Mouse (Mus musculus): ENCODE measurements around the gene 2810408A11Rik. TPM values are rescaled to one million over a fixed set of nuclear protein-coding genes. Genes with fewer than 3 reads are reported as not detected.

The 2810408A11Rik gene
- polyA plus RNA-seq, 1 experiment from 2014 or later = 14.7 TPM

GRCm38 (mm10) chr11:69922796-69923195 lies 22.0 kb upstream of the 2810408A11Rik start:
- H3K27ac ChIP-seq (ENCODE audit: low read depth, low read length) = no peak overlapping the region
- H3K4me1 ChIP-seq (replicated peaks; ENCODE audit: control insufficient read depth, insufficient read depth, low read length) = peaks cover 4% of the 10 kb centered on the region; the same call in 1 of the 2 replicates
- no peaks in the 10 kb centered on the region for H3K27me3 ChIP-seq (ENCODE audit: control insufficient read depth, insufficient read depth, low read length)
- H3K4me2 ChIP-seq (replicated peaks; ENCODE audit: low read depth, low read length) = no peak overlapping the region
- H3K9ac ChIP-seq (ENCODE audit: low read depth, low read length) = no peak overlapping the region
- no peak overlapping the region for H3K4me3 ChIP-seq (ENCODE audit: low read depth, low read length)
- H3K36me3 ChIP-seq (ENCODE audit: control insufficient read depth, insufficient read depth, low read length) = 0 out of 2 replicates have a peak, but pooled peaks cover 2% of the 10 kb centered on the region
- 73% methylated on average over 3 of the region's 3 CpGs for WGBS
- H3K9me3 ChIP-seq (ENCODE audit: control insufficient read depth, low read length) = no peaks in the 10 kb centered on the region
- no peak for ATAC-seq (ENCODE audit: low FRiP score)
- no peak for DNase-seq (ENCODE audit: low spot score)

- H3K36me3 ChIP-seq (ENCODE audit: control insufficient read depth, insufficient read depth, low read length) = peaks cover 7% of the 10 kb centered on the region; the same call in 1 of the 2 replicates
- H3K4me2 ChIP-seq (replicated peaks; ENCODE audit: low read depth, low read length) = peak overlapping the region; percentile 53
- 4% methylated on average over 12 of the region's 12 CpGs for WGBS
- H3K4me3 ChIP-seq (ENCODE audit: low read depth, low read length) = peak overlapping the region; percentile 98
- peaks cover 4% of the 10 kb centered on the region; the same call in 1 of the 2 replicates for H3K4me1 ChIP-seq (replicated peaks; ENCODE audit: control insufficient read depth, insufficient read depth, low read length)
- DNase-seq (ENCODE audit: low spot score) (no peak), ATAC-seq (ENCODE audit: low FRiP score) (no peak)
- H3K27me3 ChIP-seq (ENCODE audit: control insufficient read depth, insufficient read depth, low read length) = no peaks in the 10 kb centered on the region
- peak overlapping the region; percentile 52 for H3K9ac ChIP-seq (ENCODE audit: low read depth, low read length)
- peak overlapping the region; percentile 93 for H3K27ac ChIP-seq (ENCODE audit: low read depth, low read length)
- no peaks in the 10 kb centered on the region for H3K9me3 ChIP-seq (ENCODE audit: control insufficient read depth, low read length)
Observed at GRCm38 (mm10) chr11:69922012-69922756, 21.4 kb upstream of the 2810408A11Rik start.

- ATAC-seq (ENCODE audit: low FRiP score) (peak; percentile 96), DNase-seq (ENCODE audit: low spot score) (peak; percentile 100)
- H3K36me3 ChIP-seq (ENCODE audit: control insufficient read depth, insufficient read depth, low read length) = peaks cover 12% of the 10 kb centered on the region
- peak within 1 kb of the TSS; percentile 93 for H3K27ac ChIP-seq (ENCODE audit: low read depth, low read length)
- peaks cover 4% of the 10 kb centered on the region; the same call in 1 of the 2 replicates for H3K4me1 ChIP-seq (replicated peaks; ENCODE audit: control insufficient read depth, insufficient read depth, low read length)
- H3K4me3 ChIP-seq (ENCODE audit: low read depth, low read length) = peak within 1 kb of the TSS; percentile 98
- H3K9ac ChIP-seq (ENCODE audit: low read depth, low read length) = peak within 1 kb of the TSS; percentile 91
- H3K27me3 ChIP-seq (ENCODE audit: control insufficient read depth, insufficient read depth, low read length) = no peaks in the 10 kb centered on the region
- no peaks in the 10 kb centered on the region for H3K9me3 ChIP-seq (ENCODE audit: control insufficient read depth, low read length)
- peak within 1 kb of the TSS; percentile 94 for H3K4me2 ChIP-seq (replicated peaks; ENCODE audit: low read depth, low read length)
- under 1% methylated on average over 77 of the region's 78 CpGs for WGBS
Observed at GRCm38 (mm10) chr11:69921114-69922011, 20.6 kb upstream of the 2810408A11Rik start, which contains the start of gene Eif5a. Gene Eif5a (minus strand): TSS chr11:69921958.

GRCm38 (mm10) chr11:69920266-69921031 lies 19.7 kb upstream of the 2810408A11Rik start:
- no peaks in the 10 kb centered on the region for H3K27me3 ChIP-seq (ENCODE audit: control insufficient read depth, insufficient read depth, low read length)
- H3K27ac ChIP-seq (ENCODE audit: low read depth, low read length) = peak overlapping the region; percentile 93
- H3K36me3 ChIP-seq (ENCODE audit: control insufficient read depth, insufficient read depth, low read length) = peaks cover 19% of the 10 kb centered on the region
- WGBS = under 1% methylated on average over 35 of the region's 65 CpGs
- H3K9ac ChIP-seq (ENCODE audit: low read depth, low read length) = peak overlapping the region; percentile 91
- H3K4me2 ChIP-seq (replicated peaks; ENCODE audit: low read depth, low read length) = peak overlapping the region; percentile 94
- peak overlapping the region; percentile 98 for H3K4me3 ChIP-seq (ENCODE audit: low read depth, low read length)
- peaks cover 4% of the 10 kb centered on the region for H3K4me1 ChIP-seq (replicated peaks; ENCODE audit: control insufficient read depth, insufficient read depth, low read length)
- H3K9me3 ChIP-seq (ENCODE audit: control insufficient read depth, low read length) = no peaks in the 10 kb centered on the region
- peak; percentile 49 for ATAC-seq (ENCODE audit: low FRiP score)
- DNase-seq (ENCODE audit: low spot score) = peak; percentile 60

GRCm38 (mm10) chr11:69919661-69920265 lies 19.0 kb upstream of the 2810408A11Rik start:
- 2% methylated on average over 17 of the region's 17 CpGs for WGBS
- peaks cover 19% of the 10 kb centered on the region for H3K36me3 ChIP-seq (ENCODE audit: control insufficient read depth, insufficient read depth, low read length)
- DNase-seq (ENCODE audit: low spot score) (peak; percentile 78), ATAC-seq (ENCODE audit: low FRiP score) (no peak)
- H3K9ac ChIP-seq (ENCODE audit: low read depth, low read length) = peak overlapping the region; percentile 91
- peaks cover 10% of the 10 kb centered on the region for H3K4me1 ChIP-seq (replicated peaks; ENCODE audit: control insufficient read depth, insufficient read depth, low read length)
- H3K27ac ChIP-seq (ENCODE audit: low read depth, low read length) = peak overlapping the region; percentile 93
- H3K9me3 ChIP-seq (ENCODE audit: control insufficient read depth, low read length) = no peaks in the 10 kb centered on the region
- no peaks in the 10 kb centered on the region for H3K27me3 ChIP-seq (ENCODE audit: control insufficient read depth, insufficient read depth, low read length)
- peak overlapping the region; percentile 94 for H3K4me2 ChIP-seq (replicated peaks; ENCODE audit: low read depth, low read length)
- H3K4me3 ChIP-seq (ENCODE audit: low read depth, low read length) = peak overlapping the region; percentile 98

- peaks cover 12% of the 10 kb centered on the region for H3K4me1 ChIP-seq (replicated peaks; ENCODE audit: control insufficient read depth, insufficient read depth, low read length)
- H3K9me3 ChIP-seq (ENCODE audit: control insufficient read depth, low read length) = no peaks in the 10 kb centered on the region
- H3K9ac ChIP-seq (ENCODE audit: low read depth, low read length) = no peak overlapping the region
- H3K4me3 ChIP-seq (ENCODE audit: low read depth, low read length) = peak overlapping the region; percentile 98
- no peak overlapping the region for H3K27ac ChIP-seq (ENCODE audit: low read depth, low read length)
- H3K4me2 ChIP-seq (replicated peaks; ENCODE audit: low read depth, low read length) = peak overlapping the region; percentile 94
- H3K36me3 ChIP-seq (ENCODE audit: control insufficient read depth, insufficient read depth, low read length) = peaks cover 19% of the 10 kb centered on the region
- no peaks in the 10 kb centered on the region for H3K27me3 ChIP-seq (ENCODE audit: control insufficient read depth, insufficient read depth, low read length)
- DNase-seq (ENCODE audit: low spot score) = no peak
- ATAC-seq (ENCODE audit: low FRiP score) = no peak
- 85% methylated on average over 9 of the region's 9 CpGs for WGBS
Observed at GRCm38 (mm10) chr11:69919053-69919452, 18.3 kb upstream of the 2810408A11Rik start.

- Histone ChIP-seq H3K4me1 (replicated peaks; ENCODE audit: control insufficient read depth, insufficient read depth, low read length) (peaks cover 14% of the 10 kb centered on the region), H3K9me3 (ENCODE audit: control insufficient read depth, low read length) (no peaks in the 10 kb centered on the region), H3K4me3 (ENCODE audit: low read depth, low read length) (no peak overlapping the region), H3K36me3 (ENCODE audit: control insufficient read depth, insufficient read depth, low read length) (peaks cover 19% of the 10 kb centered on the region), H3K27me3 (ENCODE audit: control insufficient read depth, insufficient read depth, low read length) (no peaks in the 10 kb centered on the region), H3K4me2 (replicated peaks; ENCODE audit: low read depth, low read length) (no peak overlapping the region), H3K9ac (ENCODE audit: low read depth, low read length) (no peak overlapping the region), H3K27ac (ENCODE audit: low read depth, low read length) (no peak overlapping the region)
- DNase-seq (ENCODE audit: low spot score) (no peak), ATAC-seq (ENCODE audit: low FRiP score) (no peak)
- WGBS = 89% methylated on average over 5 of the region's 5 CpGs
Observed at GRCm38 (mm10) chr11:69918118-69918517, 17.3 kb upstream of the 2810408A11Rik start.
